Mouse (Mus musculus) heart, embryonic 14.5 days (tissue): ENCODE data around the gene Pebp1. TPM values are rescaled to one million over a fixed set of nuclear protein-coding genes. Genes with fewer than 3 reads are reported as not detected.

ENCODE experiments used
- ATAC-seq: fragments of 200-750 bp; cut with Nextera tagmentation; 2 replicates; pipeline ENCODE4 v1.8.0; 2017; ENCODE audit warnings: low read depth, moderate TSS enrichment; ENCODE audit not compliant: insufficient number of reproducible peaks, insufficient read depth, low FRiP score
- H3K27ac ChIP-seq, 2 experiments: fragments of 200-500 bp in 1 of 2; fragments of 300-500 bp in 1 of 2; sonication (generic) in 1 of 2; replicated peaks in 1 of 2; 2 replicates each; pipeline ENCODE4 v1.5.1; 2012 to 2014; ENCODE audit warnings: low read depth in 2 of 2, low read length in 2 of 2, control low read depth in 1 of 2, mild to moderate bottlenecking in 1 of 2, mixed read lengths in 1 of 2; ENCODE audit not compliant: control insufficient read depth in 1 of 2, insufficient read depth in 1 of 2
- H3K27me3 ChIP-seq: fragments of 300-500 bp; sonication (generic); 2 replicates; pipeline ENCODE4 v1.6.1; 2014; ENCODE audit warnings: mild to moderate bottlenecking, low read length, control low read depth; ENCODE audit not compliant: control insufficient read depth, insufficient read depth
- H3K36me3 ChIP-seq: fragments of 300-500 bp; sonication (generic); 2 replicates; pipeline ENCODE4 v1.6.1; 2014; ENCODE audit warnings: mild to moderate bottlenecking, control low read depth, low read length, mixed read lengths; ENCODE audit not compliant: control insufficient read depth, insufficient read depth
- H3K4me1 ChIP-seq, 2 experiments: fragments of 200-500 bp in 1 of 2; fragments of 300-500 bp in 1 of 2; sonication (generic) in 1 of 2; 2 replicates each; pipeline ENCODE4 v1.6.1; 2012 to 2014; ENCODE audit warnings: low read length in 2 of 2, control low read depth in 1 of 2, mixed read lengths in 1 of 2; ENCODE audit not compliant: control insufficient read depth in 2 of 2, insufficient read depth in 2 of 2
- H3K4me2 ChIP-seq: fragments of 300-500 bp; sonication (generic); 2 replicates; pipeline ENCODE4 v1.6.1; 2014; ENCODE audit warnings: mild to moderate bottlenecking, low read length
- H3K4me3 ChIP-seq, 2 experiments: fragments of 200-500 bp in 1 of 2; fragments of 300-500 bp in 1 of 2; sonication (generic) in 1 of 2; 2 replicates each; pipeline ENCODE4 v1.5.1; 2012 to 2014; ENCODE audit warnings: low read length in 2 of 2, mild to moderate bottlenecking in 2 of 2, control low read depth in 1 of 2, low read depth in 1 of 2, moderate library complexity in 1 of 2; ENCODE audit not compliant: control insufficient read depth in 1 of 2, insufficient read depth in 1 of 2
- H3K9ac ChIP-seq: fragments of 300-500 bp; sonication (generic); 2 replicates; pipeline ENCODE4 v1.6.1; 2014; ENCODE audit warnings: mild to moderate bottlenecking, low read length
- H3K9me3 ChIP-seq: fragments of 300-500 bp; sonication (generic); 2 replicates; pipeline ENCODE4 v1.6.1; 2016; ENCODE audit warnings: low read length, control low read depth; ENCODE audit not compliant: control insufficient read depth
- WGBS: fragments of 180-500 bp; shearing (Covaris S2); extraction: QIAGEN DNeasy Blood & Tissue Kit; methylation state at CpG from one replicate; pipeline ENCODE4 v1.1.7; 2014; 5-methylcytosine and 5-hydroxymethylcytosine counted together
- polyA plus RNA-seq: library from polyadenylated mRNA; unstranded; fragments of >200 nt; fragmentation: Nextera tagmentation; extraction: Ambion mirVana; gene quantifications from 2 replicates; pipeline ENCODE4 v1.2.1, GENCODE M21; 2014

Pebp1 gene
- polyA plus RNA-seq, 1 experiment from 2014 or later: 638 TPM

GRCm38 (mm10) chr5:117313909-117314308 is 26.5 kb upstream of the Pebp1 start:
- 33% methylated on average over 10 of the region's 10 CpGs for WGBS
- no peaks in the 10 kb centered on the region for H3K9me3 ChIP-seq
- no peaks in the 10 kb centered on the region for H3K27me3 ChIP-seq
- H3K9ac ChIP-seq: peak overlapping the region; percentile 31; the same call in 1 of the 2 replicates
- no peak for ATAC-seq
- H3K4me3 ChIP-seq: peak overlapping the region; percentile 28 to 29
- H3K4me2 ChIP-seq: peak overlapping the region; percentile 61
- H3K27ac ChIP-seq: no peak overlapping the region
- H3K4me1 ChIP-seq: peaks cover 10 to 20% of the 10 kb centered on the region in 2 experiments
- H3K36me3 ChIP-seq: no peaks in the 10 kb centered on the region

- H3K27ac ChIP-seq: no peak overlapping the region
- no peaks in the 10 kb centered on the region for H3K36me3 ChIP-seq
- peak overlapping the region; percentile 31; the same call in 1 of the 2 replicates for H3K9ac ChIP-seq
- H3K9me3 ChIP-seq: no peaks in the 10 kb centered on the region
- no peaks in the 10 kb centered on the region for H3K27me3 ChIP-seq
- H3K4me1 ChIP-seq: peaks cover 10 to 20% of the 10 kb centered on the region in 2 experiments
- WGBS: 13% methylated on average over 14 of the region's 14 CpGs
- H3K4me2 ChIP-seq: peak overlapping the region; percentile 61
- peak overlapping the region; percentile 28 to 29 for H3K4me3 ChIP-seq
- no peak for ATAC-seq
Observed at GRCm38 (mm10) chr5:117313420-117313819, 26.0 kb upstream of the Pebp1 start.

- H3K9me3 ChIP-seq: no peaks in the 10 kb centered on the region
- H3K9ac ChIP-seq: no peak overlapping the region
- H3K4me2 ChIP-seq: no peak overlapping the region
- no peaks in the 10 kb centered on the region for H3K27me3 ChIP-seq
- WGBS: 34% methylated on average over 11 of the region's 11 CpGs
- H3K36me3 ChIP-seq: no peaks in the 10 kb centered on the region
- H3K27ac ChIP-seq: no peak overlapping the region
- no peak for ATAC-seq
- peaks cover 4 to 13% of the 10 kb centered on the region in 2 experiments; a peak in 3 of 4 replicates for H3K4me1 ChIP-seq
- no peak overlapping the region for H3K4me3 ChIP-seq
Observed at GRCm38 (mm10) chr5:117307699-117308098, 20.3 kb upstream of the Pebp1 start.

- no peak overlapping the region for H3K4me3 ChIP-seq
- WGBS: 88% methylated on average over 2 of the region's 2 CpGs
- no peak overlapping the region for H3K4me2 ChIP-seq
- H3K9ac ChIP-seq: no peak overlapping the region
- ATAC-seq: no peak
- no peak overlapping the region for H3K27ac ChIP-seq
- no peaks in the 10 kb centered on the region for H3K27me3 ChIP-seq
- no peaks in the 10 kb centered on the region for H3K36me3 ChIP-seq
- H3K9me3 ChIP-seq: no peaks in the 10 kb centered on the region
- peaks cover 4 to 15% of the 10 kb centered on the region in 2 experiments; a peak in 3 of 4 replicates for H3K4me1 ChIP-seq
Observed at GRCm38 (mm10) chr5:117306826-117307225, 19.4 kb upstream of the Pebp1 start.

- Histone ChIP-seq H3K9ac (no peak overlapping the region), H3K4me2 (no peak overlapping the region), H3K27me3 (no peaks in the 10 kb centered on the region), H3K27ac (no peak overlapping the region), H3K4me3 (no peak overlapping the region), H3K36me3 (no peaks in the 10 kb centered on the region), H3K9me3 (no peaks in the 10 kb centered on the region), H3K4me1 (peaks cover 4 to 15% of the 10 kb centered on the region in 2 experiments; a peak in 3 of 4 replicates)
- no peak for ATAC-seq
- 83% methylated on average over 5 of the region's 5 CpGs for whole genome bisulfite sequencing
Observed at GRCm38 (mm10) chr5:117305754-117306153, 18.3 kb upstream of the Pebp1 start.

GRCm38 (mm10) chr5:117304947-117305346 is 17.5 kb upstream of the Pebp1 start:
- 65% methylated on average over 7 of the region's 7 CpGs for whole genome bisulfite sequencing
- Histone ChIP-seq H3K9me3 (no peaks in the 10 kb centered on the region), H3K4me1 (peaks cover 4 to 15% of the 10 kb centered on the region in 2 experiments; a peak in 3 of 4 replicates), H3K36me3 (no peaks in the 10 kb centered on the region), H3K4me2 (no peak overlapping the region), H3K9ac (no peak overlapping the region), H3K4me3 (no peak overlapping the region), H3K27ac (no peak overlapping the region), H3K27me3 (no peaks in the 10 kb centered on the region)
- no peak for ATAC-seq

GRCm38 (mm10) chr5:117303691-117304579 is 16.5 kb upstream of the Pebp1 start:
- Histone ChIP-seq H3K4me1 (peaks cover 4 to 15% of the 10 kb centered on the region in 2 experiments; a peak in 3 of 4 replicates), H3K27ac (no peak overlapping the region), H3K4me3 (no peak overlapping the region), H3K9ac (no peak overlapping the region), H3K4me2 (no peak overlapping the region), H3K27me3 (no peaks in the 10 kb centered on the region), H3K9me3 (no peaks in the 10 kb centered on the region), H3K36me3 (no peaks in the 10 kb centered on the region)
- WGBS: 34% methylated on average over 18 of the region's 18 CpGs
- no peak for ATAC-seq
